In genomic region chr1:130769925-130770324, GRCm38 (mm10) we compare ENCODE assay signal across 26 mouse cellular contexts. TPM values are rescaled to one million over a fixed set of nuclear protein-coding genes. Genes with fewer than 3 reads are reported as not detected.
A peak's percentile ranks its signal among the peaks of the same experiment; 100 is the strongest.
DNase-seq lines count a peak whose midpoint lies in the region; ATAC-seq and TF ChIP-seq lines count a peak whose summit lies in the region.
"Had no signal": no experiment of that assay in that cellular context is flagged by ENCODE, and none has a peak within 500 bp of the region (broad histone marks: within the 10 kb centered on the region; RNA-seq: fewer than 3 reads in every experiment).

No protein-coding gene starts in this region.

- H3K36me3 ChIP-seq in kidney, embryonic 15.5 days = no peaks in the 10 kb centered on the region
- H3K36me3 ChIP-seq in lung, embryonic 14.5 days (ENCODE audit: insufficient read depth) = no peaks in the 10 kb centered on the region
- no peaks in the 10 kb centered on the region for H3K36me3 ChIP-seq in stomach, embryonic 14.5 days (ENCODE audit: control insufficient read depth, insufficient read depth, low read length)
- no peaks in the 10 kb centered on the region for H3K36me3 ChIP-seq in midbrain, embryonic 11.5 days (ENCODE audit: control insufficient read depth, insufficient read depth, low read length)
- H3K36me3 ChIP-seq: embryonic facial prominence, embryonic 12.5 days; forebrain, embryonic 12.5 days; G1E; heart, embryonic 13.5 days; liver, embryonic 13.5 days; midbrain, embryonic 15.5 days; neural tube, embryonic 15.5 days had no signal

- H3K4me1 ChIP-seq in kidney, embryonic 15.5 days = no peaks in the 10 kb centered on the region
- no peaks in the 10 kb centered on the region for H3K4me1 ChIP-seq in lung, embryonic 14.5 days (ENCODE audit: insufficient read depth)
- H3K4me1 ChIP-seq in stomach, embryonic 14.5 days (ENCODE audit: control insufficient read depth, insufficient read depth, low read length) = peaks cover 3% of the 10 kb centered on the region; the same call in 1 of the 2 replicates
- H3K4me1 ChIP-seq in cerebellum, adult 2 months (ENCODE audit: control insufficient read depth, insufficient read depth, low read length) = no peaks in the 10 kb centered on the region
- no peaks in the 10 kb centered on the region for H3K4me1 ChIP-seq in midbrain, embryonic 11.5 days (ENCODE audit: control insufficient read depth, insufficient read depth, low read length)
- H3K4me1 ChIP-seq: embryonic facial prominence, embryonic 12.5 days; forebrain, embryonic 12.5 days; heart, embryonic 13.5 days; midbrain, embryonic 15.5 days; neural tube, embryonic 15.5 days had no signal

- no peak for TF ChIP-seq CTCF in lung, embryonic 14.5 days (IDR thresholded peaks at IDR 0.05; ENCODE audit: low read depth)
- no peak for TF ChIP-seq CTCF in cerebellum, adult 2 months (IDR thresholded peaks at IDR 0.05; ENCODE audit: borderline replicate concordance, insufficient read depth, low read depth, low read length)

- H3K27me3 ChIP-seq in kidney, embryonic 15.5 days = no peaks in the 10 kb centered on the region
- H3K27me3 ChIP-seq in lung, embryonic 14.5 days (ENCODE audit: insufficient read depth, low read length) = no peaks in the 10 kb centered on the region
- H3K27me3 ChIP-seq in stomach, embryonic 14.5 days (ENCODE audit: control insufficient read depth, insufficient read depth, low read length) = no peaks in the 10 kb centered on the region
- no peaks in the 10 kb centered on the region for H3K27me3 ChIP-seq in cerebellum, adult 2 months (ENCODE audit: control insufficient read depth, insufficient read depth, low read length)
- H3K27me3 ChIP-seq in midbrain, embryonic 11.5 days (ENCODE audit: control insufficient read depth, insufficient read depth, low read length) = no peaks in the 10 kb centered on the region
- H3K27me3 ChIP-seq: embryonic facial prominence, embryonic 12.5 days; forebrain, embryonic 12.5 days; midbrain, embryonic 15.5 days; neural tube, embryonic 15.5 days had no signal

- no peak overlapping the region for H3K9ac ChIP-seq in kidney, embryonic 15.5 days
- H3K9ac ChIP-seq in lung, embryonic 14.5 days = no peak overlapping the region
- H3K9ac ChIP-seq in stomach, embryonic 14.5 days (replicated peaks; ENCODE audit: low read depth, low read length) = no peak overlapping the region
- H3K9ac ChIP-seq in midbrain, embryonic 11.5 days (ENCODE audit: low read length) = no peak overlapping the region
- H3K9ac ChIP-seq: embryonic facial prominence, embryonic 12.5 days; forebrain, embryonic 12.5 days; forebrain, postnatal 0 days; heart, embryonic 13.5 days; hindbrain, embryonic 14.5 days; liver, embryonic 13.5 days; midbrain, embryonic 15.5 days; neural tube, embryonic 15.5 days had no signal

- H3K4me2 ChIP-seq in kidney, embryonic 15.5 days = no peak overlapping the region
- no peak overlapping the region for H3K4me2 ChIP-seq in lung, embryonic 14.5 days
- H3K4me2 ChIP-seq in stomach, embryonic 14.5 days (replicated peaks; ENCODE audit: low read depth, low read length) = no peak overlapping the region
- H3K4me2 ChIP-seq in midbrain, embryonic 11.5 days = no peak overlapping the region
- H3K4me2 ChIP-seq: embryonic facial prominence, embryonic 12.5 days; forebrain, embryonic 12.5 days; heart, embryonic 13.5 days; hindbrain, embryonic 14.5 days; liver, embryonic 13.5 days; midbrain, embryonic 15.5 days; neural tube, embryonic 15.5 days had no signal

- H3K4me3 ChIP-seq in kidney, embryonic 15.5 days (replicated peaks) = no peak overlapping the region
- no peak overlapping the region for H3K4me3 ChIP-seq in lung, embryonic 14.5 days (ENCODE audit: low read depth, low read length)
- no peak overlapping the region for H3K4me3 ChIP-seq in stomach, embryonic 14.5 days (ENCODE audit: low read depth, low read length)
- H3K4me3 ChIP-seq in cerebellum, adult 2 months (replicated peaks; ENCODE audit: insufficient read depth, low read depth, low read length) = no peak overlapping the region
- H3K4me3 ChIP-seq in midbrain, embryonic 11.5 days (ENCODE audit: low read depth, low read length) = no peak overlapping the region
- H3K4me3 ChIP-seq: embryonic facial prominence, embryonic 12.5 days; forebrain, embryonic 12.5 days; heart, embryonic 13.5 days; liver, embryonic 13.5 days; midbrain, embryonic 15.5 days; neural tube, embryonic 15.5 days had no signal

- peak overlapping the region; percentile 3; the same call in 1 of the 2 replicates for H3K27ac ChIP-seq in kidney, embryonic 15.5 days
- peak overlapping the region; percentile 52 for H3K27ac ChIP-seq in lung, embryonic 14.5 days (ENCODE audit: low read depth)
- peak overlapping the region; percentile 12; the same call in 1 of the 2 replicates for H3K27ac ChIP-seq in stomach, embryonic 14.5 days (ENCODE audit: low read length)
- H3K27ac ChIP-seq in cerebellum, adult 2 months (ENCODE audit: insufficient read depth, low read length) = no peak overlapping the region
- no peak overlapping the region for H3K27ac ChIP-seq in midbrain, embryonic 11.5 days (ENCODE audit: low read depth, low read length)
- H3K27ac ChIP-seq: embryonic facial prominence, embryonic 12.5 days; forebrain, embryonic 12.5 days; heart, embryonic 13.5 days; hindbrain, embryonic 14.5 days; liver, embryonic 13.5 days; macrophage; midbrain, embryonic 15.5 days; neural tube, embryonic 15.5 days had no signal

- TF ChIP-seq POLR2A in cerebellum, adult 2 months (IDR thresholded peaks at IDR 0.05; ENCODE audit: borderline replicate concordance, insufficient read depth, low read length) = no peak

- no peak for ATAC-seq in kidney, embryonic 15.5 days (replicated peaks; ENCODE audit: low FRiP score)
- ATAC-seq in lung, embryonic 14.5 days (ENCODE audit: insufficient read depth) = no peak
- no peak for ATAC-seq in stomach, embryonic 14.5 days (ENCODE audit: insufficient number of reproducible peaks, insufficient read depth, low FRiP score, low read depth)
- ATAC-seq in midbrain, embryonic 11.5 days (ENCODE audit: low FRiP score) = no peak
- ATAC-seq: forebrain, postnatal 0 days; intestine, postnatal 0 days; midbrain, embryonic 15.5 days had no signal

- 84% methylated on average over 2 of the region's 2 CpGs for WGBS in kidney, embryonic 15.5 days
- 69% methylated on average over 2 of the region's 2 CpGs for WGBS in lung, embryonic 14.5 days
- 89% methylated on average over 2 of the region's 2 CpGs for WGBS in stomach, embryonic 14.5 days
- 81% methylated on average over 2 of the region's 2 CpGs for WGBS in cerebellum, adult 2 months
- 89% methylated on average over 2 of the region's 2 CpGs for WGBS in midbrain, embryonic 11.5 days

- no peaks in the 10 kb centered on the region for H3K9me3 ChIP-seq in kidney, embryonic 15.5 days (replicated peaks)
- H3K9me3 ChIP-seq in lung, embryonic 14.5 days (ENCODE audit: low read depth, low read length) = no peaks in the 10 kb centered on the region
- H3K9me3 ChIP-seq in stomach, embryonic 14.5 days (ENCODE audit: control insufficient read depth, low read depth, low read length) = no peaks in the 10 kb centered on the region
- no peaks in the 10 kb centered on the region for H3K9me3 ChIP-seq in midbrain, embryonic 11.5 days (ENCODE audit: control insufficient read depth, low read length)
- H3K9me3 ChIP-seq: embryonic facial prominence, embryonic 12.5 days; forebrain, embryonic 12.5 days; G1E; heart, embryonic 13.5 days; liver, embryonic 13.5 days; midbrain, embryonic 15.5 days; neural tube, embryonic 15.5 days had no signal

- no peak for DNase-seq in kidney, postnatal 14 days
- DNase-seq in lung, embryonic 14.5 days = no peak
- DNase-seq in lung, postnatal 14 days = no peak
- DNase-seq in cerebellum, adult 2 months = no peak
- no peak for DNase-seq in midbrain, embryonic 11.5 days (ENCODE audit: low spot score, missing footprints)
- DNase-seq: adrenal gland, adult 8-10 months; cerebellum, adult 8-10 months; cerebellum, postnatal 36 days; forebrain, postnatal 0 days; heart, postnatal 10 days; liver, embryonic 13.5 days; spleen, adult 18-20 months; thymus, postnatal 25 days had no signal

RNA-seq across cellular contexts. Expression of gene Fcamr, which starts 30.8 kb away (rescaled TPM):
- not detected in 2 replicates for polyA plus RNA-seq in kidney, embryonic 15.5 days (2015; fragmentation: Nextera tagmentation; extraction: Ambion mirVana)
- not detected in 2 replicates for polyA plus RNA-seq in lung, embryonic 14.5 days (2014; fragmentation: Nextera tagmentation; extraction: Ambion mirVana)
- polyA plus RNA-seq in stomach, embryonic 14.5 days (2014; fragmentation: Nextera tagmentation; extraction: Ambion mirVana) = 0.22 TPM in 1 of 2 replicates, not detected in the other
- 0.07 TPM in 1 of 2 replicates, not detected in the other for polyA plus RNA-seq in cerebellum, adult 2 months (2012; rRNA removed)
- polyA plus RNA-seq in midbrain, embryonic 11.5 days (2014; fragmentation: Nextera tagmentation; extraction: Ambion mirVana) = not detected in 2 replicates
- polyA plus RNA-seq: embryonic facial prominence, embryonic 12.5 days; forebrain, embryonic 12.5 days; forebrain, postnatal 0 days; G1E; heart, embryonic 13.5 days; hindbrain, embryonic 14.5 days; kidney, embryonic 14.5 days; liver, embryonic 13.5 days; macrophage; midbrain, embryonic 15.5 days; neural tube, embryonic 15.5 days had no signal

RNA-seq across cellular contexts. Expression of gene AA986860, which starts 38.1 kb away (rescaled TPM):
- polyA plus RNA-seq in kidney, embryonic 15.5 days (2015; fragmentation: Nextera tagmentation; extraction: Ambion mirVana) = 10.7 and 11.6 TPM in 2 replicates
- 7.8 TPM in 2 replicates for polyA plus RNA-seq in lung, embryonic 14.5 days (2014; fragmentation: Nextera tagmentation; extraction: Ambion mirVana)
- 28.6 and 28.7 TPM in 2 replicates for polyA plus RNA-seq in stomach, embryonic 14.5 days (2014; fragmentation: Nextera tagmentation; extraction: Ambion mirVana)
- 2.9 TPM in 2 replicates for polyA plus RNA-seq in cerebellum, adult 2 months (2012; rRNA removed)
- polyA plus RNA-seq in midbrain, embryonic 11.5 days (2014; fragmentation: Nextera tagmentation; extraction: Ambion mirVana) = 0.29 and 0.37 TPM in 2 replicates

RNA-seq across cellular contexts. Expression of gene Pfkfb2, which starts 40.9 kb away (rescaled TPM):
- polyA plus RNA-seq in kidney, embryonic 15.5 days (2015; fragmentation: Nextera tagmentation; extraction: Ambion mirVana) = 8.0 and 8.2 TPM in 2 replicates
- 6.5 and 7.2 TPM in 2 replicates for polyA plus RNA-seq in lung, embryonic 14.5 days (2014; fragmentation: Nextera tagmentation; extraction: Ambion mirVana)
- polyA plus RNA-seq in stomach, embryonic 14.5 days (2014; fragmentation: Nextera tagmentation; extraction: Ambion mirVana) = 11.1 and 11.2 TPM in 2 replicates
- 42.6 and 42.8 TPM in 2 replicates for polyA plus RNA-seq in cerebellum, adult 2 months (2012; rRNA removed)
- polyA plus RNA-seq in midbrain, embryonic 11.5 days (2014; fragmentation: Nextera tagmentation; extraction: Ambion mirVana) = 6.3 and 9.5 TPM in 2 replicates

RNA-seq across cellular contexts. Expression of gene Yod1, which starts 52.8 kb away (rescaled TPM):
- polyA plus RNA-seq in kidney, embryonic 15.5 days (2015; fragmentation: Nextera tagmentation; extraction: Ambion mirVana) = 11.5 TPM in 2 replicates
- polyA plus RNA-seq in lung, embryonic 14.5 days (2014; fragmentation: Nextera tagmentation; extraction: Ambion mirVana) = 11.7 and 11.8 TPM in 2 replicates
- 11.9 and 12.0 TPM in 2 replicates for polyA plus RNA-seq in stomach, embryonic 14.5 days (2014; fragmentation: Nextera tagmentation; extraction: Ambion mirVana)
- 7.6 and 7.8 TPM in 2 replicates for polyA plus RNA-seq in cerebellum, adult 2 months (2012; rRNA removed)
- polyA plus RNA-seq in midbrain, embryonic 11.5 days (2014; fragmentation: Nextera tagmentation; extraction: Ambion mirVana) = 11.7 and 13.6 TPM in 2 replicates

RNA-seq across cellular contexts. Expression of gene Gm29427, which starts 54.3 kb away (rescaled TPM):
- polyA plus RNA-seq in kidney, embryonic 15.5 days (2015; fragmentation: Nextera tagmentation; extraction: Ambion mirVana) = not detected in 2 replicates
- polyA plus RNA-seq in lung, embryonic 14.5 days (2014; fragmentation: Nextera tagmentation; extraction: Ambion mirVana) = not detected in 2 replicates
- polyA plus RNA-seq in stomach, embryonic 14.5 days (2014; fragmentation: Nextera tagmentation; extraction: Ambion mirVana) = not detected in 2 replicates
- polyA plus RNA-seq in cerebellum, adult 2 months (2012; rRNA removed) = not detected in 2 replicates
- not detected in 2 replicates for polyA plus RNA-seq in midbrain, embryonic 11.5 days (2014; fragmentation: Nextera tagmentation; extraction: Ambion mirVana)
- polyA plus RNA-seq: embryonic facial prominence, embryonic 12.5 days; forebrain, embryonic 12.5 days; forebrain, postnatal 0 days; G1E; heart, embryonic 13.5 days; hindbrain, embryonic 14.5 days; kidney, embryonic 14.5 days; limb, embryonic 14.5 days; liver, embryonic 13.5 days; macrophage; midbrain, embryonic 15.5 days; neural tube, embryonic 15.5 days had no signal

Comparison
In these comparisons a context has a peak if more than half of its experiments do, and no peak if none do; other contexts are left out.
1. H3K27ac ChIP-seq: peak in kidney, embryonic 15.5 days (single experiment), lung, embryonic 14.5 days (single experiment) and stomach, embryonic 14.5 days (single experiment); none in cerebellum, adult 2 months (single experiment) and midbrain, embryonic 11.5 days (single experiment).